Mouse (Mus musculus) neural tube, embryonic 15.5 days (tissue): ENCODE measurements at regions not wholly inside any gene's neighbourhood (a gene's known extent, or its start where the extent isn't known, plus 50 kb on each side); places are given as distances from the start of the nearest gene placed in this dataset.

Experiments
- ATAC-seq: fragments of 200-750 bp; cut with Nextera tagmentation; 2 replicates; pipeline ENCODE4 v1.8.0; 2017; ENCODE audit warnings: mild to moderate bottlenecking, moderate TSS enrichment, moderate library complexity; ENCODE audit not compliant: low FRiP score
- H3K27ac ChIP-seq: fragments of 300-500 bp; sonication (generic); replicated peaks from 2 replicates; pipeline ENCODE4 v1.5.1; 2015; ENCODE audit warnings: mild to moderate bottlenecking, inconsistent platforms
- H3K27me3 ChIP-seq: fragments of 300-500 bp; sonication (generic); replicated peaks from 2 replicates; pipeline ENCODE4 v1.6.1; 2015; ENCODE audit warnings: inconsistent platforms
- H3K36me3 ChIP-seq: fragments of 300-500 bp; sonication (generic); 2 replicates; pipeline ENCODE4 v1.6.1; 2015; ENCODE audit warnings: inconsistent platforms
- H3K4me1 ChIP-seq: fragments of 300-500 bp; sonication (generic); 2 replicates; pipeline ENCODE4 v1.6.1; 2015; ENCODE audit warnings: inconsistent platforms
- H3K4me2 ChIP-seq: fragments of 300-500 bp; sonication (generic); 2 replicates; pipeline ENCODE4 v1.6.1; 2015; ENCODE audit warnings: inconsistent platforms, mild to moderate bottlenecking, moderate library complexity
- H3K4me3 ChIP-seq: fragments of 300-500 bp; sonication (generic); replicated peaks from 2 replicates; pipeline ENCODE4 v1.5.1; 2015; ENCODE audit warnings: mild to moderate bottlenecking, inconsistent platforms
- H3K9ac ChIP-seq: fragments of 300-500 bp; sonication (generic); replicated peaks from 2 replicates; pipeline ENCODE4 v1.6.1; 2015; ENCODE audit warnings: mild to moderate bottlenecking, inconsistent platforms
- H3K9me3 ChIP-seq: fragments of 300-500 bp; sonication (generic); replicated peaks from 2 replicates; pipeline ENCODE4 v1.6.1; 2016; ENCODE audit warnings: inconsistent platforms
- WGBS: fragments of 180-500 bp; shearing (Covaris S2); methylation state at CpG from one replicate; pipeline ENCODE4 v1.1.7; 2015; ENCODE audit warnings: mixed read lengths; 5-methylcytosine and 5-hydroxymethylcytosine counted together

DNA sequence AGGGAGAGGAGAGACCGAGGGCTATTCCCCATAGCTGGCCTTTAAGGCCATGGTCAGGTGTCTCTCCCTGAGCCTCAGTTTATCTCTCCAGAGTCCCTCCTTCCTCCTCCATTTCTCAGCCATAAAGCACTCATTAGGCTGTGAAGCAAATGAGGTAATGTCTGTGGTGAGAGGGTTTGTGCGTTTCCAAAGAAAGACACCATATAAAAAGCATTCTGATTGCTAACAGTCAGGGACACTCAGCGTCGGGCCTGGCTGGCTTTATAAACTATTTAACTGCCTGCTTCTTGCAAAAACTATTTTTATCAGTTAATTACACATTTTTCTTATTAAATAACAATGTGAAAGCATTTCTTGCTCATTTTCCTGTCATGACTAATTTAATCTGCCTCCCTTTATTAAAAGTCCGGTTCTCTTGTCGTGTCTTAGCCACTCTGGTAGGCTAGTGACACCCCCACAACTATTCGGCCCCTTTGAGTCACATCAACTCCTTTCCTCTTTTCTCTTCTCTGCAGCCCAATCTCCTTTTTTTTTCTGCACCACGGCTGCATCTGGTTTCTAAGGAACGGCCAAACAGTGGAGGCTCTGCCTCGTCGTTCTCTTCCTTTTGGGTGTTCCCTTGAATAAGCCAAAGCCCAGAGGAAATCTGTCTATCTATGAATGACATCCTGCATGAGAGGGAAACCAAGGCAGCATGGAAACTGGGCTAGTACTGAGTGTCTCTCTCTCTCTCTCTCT lies 114.6 kb upstream of the Lmo4 start:
- Histone ChIP-seq H3K9me3 (no peaks in the 10 kb centered on the region), H3K4me2 (peak overlapping the region; percentile 45), H3K27me3 (no peaks in the 10 kb centered on the region), H3K4me3 (no peak overlapping the region), H3K27ac (peak overlapping the region; percentile 74), H3K4me1 (peaks cover 19% of the 10 kb centered on the region), H3K36me3 (no peaks in the 10 kb centered on the region), H3K9ac (0 out of 2 replicates have a peak overlapping the region, but pooled peaks have one; percentile 26)
- 41% methylated on average over 11 of the region's 11 CpGs for WGBS
- peak; percentile 26; the same call in 1 of the 2 replicates for ATAC-seq

DNA sequence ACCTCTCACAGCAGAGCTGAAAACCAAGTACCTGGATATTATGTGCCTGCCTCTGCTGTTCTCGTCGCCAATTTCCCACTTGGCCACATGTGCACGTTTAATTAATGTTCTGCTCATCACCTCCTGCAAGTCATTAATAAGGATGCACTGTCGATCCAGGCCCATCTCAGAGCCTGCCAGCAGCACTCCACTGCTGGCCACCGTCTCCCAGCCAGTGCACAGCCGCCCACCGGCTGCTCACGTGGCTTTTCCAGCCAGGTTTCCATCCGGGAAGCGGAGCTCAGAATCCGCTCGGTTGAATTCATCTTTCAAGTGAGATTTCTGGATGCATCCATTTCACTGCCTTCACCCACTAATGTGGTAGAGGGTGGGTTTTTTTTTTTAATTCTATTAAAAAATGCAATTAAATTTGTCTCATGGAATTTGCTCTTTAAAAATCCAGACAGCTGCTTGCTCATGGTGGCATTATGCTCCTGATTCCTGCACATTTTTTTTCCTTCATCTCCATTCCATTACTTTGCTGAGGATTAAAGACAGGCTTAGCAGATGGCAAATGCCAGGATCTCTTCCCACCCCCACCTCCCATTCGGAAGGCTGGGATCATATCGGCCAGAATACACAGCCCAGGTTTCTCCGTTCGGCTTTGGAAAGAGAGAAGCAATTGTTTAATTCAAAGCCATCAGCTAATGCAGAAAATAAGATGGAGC lies 113.9 kb upstream of the Lmo4 start:
- Histone ChIP-seq H3K4me2 (peak overlapping the region; percentile 45), H3K27ac (peak overlapping the region; percentile 74), H3K9ac (0 out of 2 replicates have a peak overlapping the region, but pooled peaks have one; percentile 26), H3K27me3 (no peaks in the 10 kb centered on the region), H3K4me3 (no peak overlapping the region), H3K36me3 (no peaks in the 10 kb centered on the region), H3K4me1 (peaks cover 19% of the 10 kb centered on the region), H3K9me3 (no peaks in the 10 kb centered on the region)
- WGBS = 23% methylated on average over 16 of the region's 16 CpGs
- peak; percentile 79 for ATAC-seq

DNA sequence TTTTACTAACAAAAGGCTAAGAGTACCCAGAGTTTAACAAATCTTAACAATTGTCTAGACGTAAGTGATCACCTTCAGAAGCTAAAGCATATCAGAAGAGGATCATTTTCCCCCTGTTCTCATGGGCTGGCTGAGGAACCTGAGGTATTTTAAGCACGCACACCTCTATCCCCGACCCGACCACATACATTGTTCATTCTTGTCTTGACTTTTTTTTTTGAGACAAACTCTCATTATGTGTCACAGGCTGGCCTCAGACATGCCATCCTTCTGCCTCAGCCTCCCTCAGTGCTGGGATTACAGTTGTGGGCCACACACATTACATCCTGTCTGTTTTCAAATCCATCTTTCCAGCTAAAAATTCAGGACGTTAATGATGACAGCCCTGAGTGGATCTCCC lies 105.7 kb upstream of the Lmo4 start:
- Histone ChIP-seq H3K4me3 (no peak overlapping the region), H3K4me1 (no peaks in the 10 kb centered on the region), H3K27ac (no peak overlapping the region), H3K9ac (no peak overlapping the region), H3K36me3 (no peaks in the 10 kb centered on the region), H3K4me2 (no peak overlapping the region), H3K27me3 (no peaks in the 10 kb centered on the region), H3K9me3 (no peaks in the 10 kb centered on the region)
- 91% methylated on average over 5 of the region's 5 CpGs for whole genome bisulfite sequencing
- no peak for ATAC-seq

DNA sequence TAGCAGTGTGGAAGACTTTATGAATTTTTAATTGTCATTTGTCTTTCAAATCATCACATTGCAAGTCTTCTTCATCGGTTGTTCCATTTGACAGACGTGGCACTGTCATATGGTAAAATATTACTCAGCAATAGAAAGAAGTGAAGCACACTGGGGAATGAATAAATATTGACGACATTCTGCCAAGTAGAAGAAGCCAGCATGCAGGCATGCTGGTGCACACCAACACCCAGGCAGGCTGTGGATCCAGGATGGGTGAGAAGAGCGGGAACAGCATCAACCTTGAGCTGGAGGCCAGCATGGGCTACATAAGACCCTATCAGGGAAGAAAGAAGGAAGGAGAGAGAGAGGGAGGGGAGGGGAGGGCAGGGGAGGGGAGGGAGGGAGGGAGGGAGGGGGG lies 103.6 kb upstream of the Lmo4 start:
- Histone ChIP-seq H3K27me3 (no peaks in the 10 kb centered on the region), H3K27ac (no peak overlapping the region), H3K9me3 (no peaks in the 10 kb centered on the region), H3K36me3 (no peaks in the 10 kb centered on the region), H3K4me1 (peaks cover 9% of the 10 kb centered on the region; the same call in 1 of the 2 replicates), H3K9ac (no peak overlapping the region), H3K4me3 (no peak overlapping the region), H3K4me2 (no peak overlapping the region)
- ATAC-seq = no peak
- 70% methylated on average over 4 of the region's 4 CpGs for WGBS

DNA sequence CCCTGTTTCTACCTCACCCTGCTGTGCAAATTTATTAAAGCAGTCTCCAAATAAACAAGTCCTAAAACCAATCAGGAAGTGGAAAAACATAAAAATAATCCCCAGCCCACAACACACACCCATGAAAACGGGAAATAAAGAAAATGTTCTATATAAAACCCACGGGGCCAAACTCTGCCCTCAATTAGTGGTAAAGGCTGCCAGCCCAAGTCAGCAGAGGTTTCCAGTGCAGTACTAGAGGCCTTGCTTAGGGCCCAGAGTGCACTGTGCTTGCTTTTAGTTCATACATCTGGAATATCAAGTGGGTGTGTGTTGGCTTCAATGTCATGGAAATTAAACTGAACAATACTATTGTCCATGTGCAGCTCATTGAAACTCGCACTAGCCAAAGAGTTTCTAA lies 102.5 kb upstream of the Lmo4 start:
- Histone ChIP-seq H3K9me3 (no peaks in the 10 kb centered on the region), H3K4me2 (no peak overlapping the region), H3K4me1 (peaks cover 9% of the 10 kb centered on the region; the same call in 1 of the 2 replicates), H3K27ac (no peak overlapping the region), H3K9ac (no peak overlapping the region), H3K36me3 (no peaks in the 10 kb centered on the region), H3K4me3 (no peak overlapping the region), H3K27me3 (no peaks in the 10 kb centered on the region)
- 83% methylated on average over 3 of the region's 3 CpGs for WGBS
- ATAC-seq = no peak

DNA sequence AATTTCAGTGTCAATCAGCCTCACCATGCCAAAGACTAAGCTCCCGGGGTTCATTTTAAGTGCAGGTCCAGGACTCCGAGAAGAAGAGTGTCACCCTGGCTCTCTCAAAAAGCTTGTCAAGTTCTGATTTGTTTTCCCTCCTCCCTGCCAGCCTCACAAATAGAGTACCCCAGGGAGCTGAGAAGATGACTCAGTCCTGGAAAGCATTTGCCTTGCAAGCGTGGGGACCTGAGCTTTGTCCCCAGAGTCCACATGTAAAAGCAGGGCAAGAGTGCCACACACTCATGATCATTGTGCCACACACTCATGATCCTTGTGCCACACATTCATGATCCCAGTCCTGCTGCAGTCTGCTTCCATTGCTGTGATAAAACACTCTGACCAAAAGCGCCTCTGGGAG lies 100.4 kb upstream of the Lmo4 start:
- Histone ChIP-seq H3K4me3 (no peak overlapping the region), H3K9me3 (no peaks in the 10 kb centered on the region), H3K27me3 (no peaks in the 10 kb centered on the region), H3K4me1 (peaks cover 9% of the 10 kb centered on the region; the same call in 1 of the 2 replicates), H3K9ac (no peak overlapping the region), H3K4me2 (no peak overlapping the region), H3K27ac (no peak overlapping the region), H3K36me3 (no peaks in the 10 kb centered on the region)
- ATAC-seq = no peak
- WGBS = 41% methylated on average over 4 of the region's 4 CpGs

DNA sequence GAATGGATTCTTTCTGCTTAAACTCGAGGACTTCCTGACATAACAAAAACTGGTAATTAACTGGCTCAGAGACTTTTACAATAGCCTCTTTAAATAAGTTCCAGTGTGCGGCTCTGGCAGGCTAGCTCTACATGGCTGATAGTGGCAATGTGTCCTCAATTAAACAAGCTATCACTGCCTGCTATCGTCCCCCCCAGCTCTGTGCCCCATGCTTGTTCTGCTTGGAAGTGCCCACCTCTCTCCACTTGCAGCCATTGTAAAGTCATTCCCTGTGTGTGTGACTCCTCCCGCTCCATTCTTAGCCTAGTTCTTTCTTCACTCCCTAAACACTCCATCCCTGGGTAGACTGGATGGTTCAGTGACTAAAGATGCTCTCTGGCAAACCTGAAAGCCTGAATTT lies 99.9 kb upstream of the Lmo4 start:
- 11% methylated on average over 4 of the region's 4 CpGs for WGBS
- Histone ChIP-seq H3K4me1 (peaks cover 9% of the 10 kb centered on the region; the same call in 1 of the 2 replicates), H3K36me3 (no peaks in the 10 kb centered on the region), H3K27ac (no peak overlapping the region), H3K9ac (no peak overlapping the region), H3K4me3 (no peak overlapping the region), H3K27me3 (no peaks in the 10 kb centered on the region), H3K9me3 (no peaks in the 10 kb centered on the region), H3K4me2 (no peak overlapping the region)
- ATAC-seq = peak; percentile 46

DNA sequence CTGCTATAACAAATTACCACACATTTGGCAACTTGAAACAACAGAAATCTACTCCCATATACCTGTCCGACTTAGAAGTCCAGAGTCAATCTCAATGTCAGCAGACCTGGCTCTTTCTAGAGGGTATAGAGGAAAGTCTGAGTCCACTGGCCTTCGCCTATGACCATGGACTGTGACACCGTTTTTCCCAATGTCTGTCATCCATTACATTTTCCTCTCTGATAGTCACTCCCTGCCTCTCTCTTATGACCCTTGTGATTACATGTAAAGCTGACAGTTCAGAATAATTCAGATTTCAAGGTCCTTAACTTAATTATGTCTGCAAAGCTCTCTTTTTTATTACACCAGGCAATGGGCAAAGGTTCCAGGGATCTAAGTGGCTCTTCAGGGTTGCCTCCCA lies 97.6 kb upstream of the Lmo4 start:
- H3K27ac ChIP-seq = no peak overlapping the region
- no peaks in the 10 kb centered on the region for H3K27me3 ChIP-seq
- ATAC-seq = no peak
- 86% methylated on average over 3 of the region's 3 CpGs for WGBS
- H3K4me3 ChIP-seq = no peak overlapping the region
- H3K4me2 ChIP-seq = no peak overlapping the region
- no peaks in the 10 kb centered on the region for H3K36me3 ChIP-seq
- peaks cover 9% of the 10 kb centered on the region; the same call in 1 of the 2 replicates for H3K4me1 ChIP-seq
- no peak overlapping the region for H3K9ac ChIP-seq
- no peaks in the 10 kb centered on the region for H3K9me3 ChIP-seq

DNA sequence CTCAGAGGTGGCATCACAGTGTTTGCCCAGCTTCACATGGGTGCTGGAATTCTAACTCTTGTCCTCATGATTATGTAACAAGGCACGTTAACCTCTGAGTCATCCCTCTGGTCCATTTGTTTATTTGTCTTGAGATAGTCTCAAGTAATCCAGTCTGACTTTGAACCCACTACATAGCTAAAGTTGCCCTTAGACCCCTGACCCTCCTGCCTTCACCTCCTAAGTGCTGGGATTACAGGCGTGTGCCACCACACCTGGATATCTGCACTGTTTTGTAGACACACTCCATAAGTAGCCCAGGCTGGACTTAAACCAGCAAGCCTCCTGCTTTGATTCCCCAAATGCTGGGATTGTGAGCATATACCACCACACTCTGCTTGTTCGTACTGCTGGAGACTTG lies 96.0 kb upstream of the Lmo4 start:
- no peaks in the 10 kb centered on the region for H3K27me3 ChIP-seq
- no peak overlapping the region for H3K27ac ChIP-seq
- no peak overlapping the region for H3K4me3 ChIP-seq
- no peak overlapping the region for H3K9ac ChIP-seq
- H3K36me3 ChIP-seq = no peaks in the 10 kb centered on the region
- no peaks in the 10 kb centered on the region for H3K9me3 ChIP-seq
- no peak for ATAC-seq
- WGBS = 85% methylated on average over 3 of the region's 3 CpGs
- H3K4me2 ChIP-seq = no peak overlapping the region
- peaks cover 9% of the 10 kb centered on the region; the same call in 1 of the 2 replicates for H3K4me1 ChIP-seq

DNA sequence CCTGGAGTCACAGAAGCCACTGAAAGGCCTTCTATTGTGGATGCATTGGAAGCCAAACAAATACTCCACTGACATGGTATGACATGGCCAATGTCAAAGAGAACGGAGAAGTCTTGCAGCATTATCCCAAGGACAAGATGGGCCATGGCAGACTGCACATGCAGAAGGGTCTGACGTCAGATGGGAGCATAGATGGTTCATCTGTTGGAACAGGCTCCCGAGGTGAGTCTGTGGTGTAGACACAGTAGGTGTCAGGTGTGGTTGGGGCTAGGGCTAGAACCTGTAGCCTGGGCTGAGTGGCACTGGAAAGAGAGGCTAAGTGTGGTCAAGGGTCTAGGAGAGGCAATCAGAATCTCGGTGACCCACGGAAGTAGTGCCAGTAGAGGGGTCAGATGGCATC lies 94.2 kb upstream of the Lmo4 start:
- Histone ChIP-seq H3K27me3 (no peaks in the 10 kb centered on the region), H3K27ac (no peak overlapping the region), H3K9me3 (no peaks in the 10 kb centered on the region), H3K4me3 (no peak overlapping the region), H3K4me1 (no peaks in the 10 kb centered on the region), H3K36me3 (no peaks in the 10 kb centered on the region), H3K4me2 (no peak overlapping the region), H3K9ac (no peak overlapping the region)
- no peak for ATAC-seq
- WGBS = 91% methylated on average over 5 of the region's 5 CpGs

DNA sequence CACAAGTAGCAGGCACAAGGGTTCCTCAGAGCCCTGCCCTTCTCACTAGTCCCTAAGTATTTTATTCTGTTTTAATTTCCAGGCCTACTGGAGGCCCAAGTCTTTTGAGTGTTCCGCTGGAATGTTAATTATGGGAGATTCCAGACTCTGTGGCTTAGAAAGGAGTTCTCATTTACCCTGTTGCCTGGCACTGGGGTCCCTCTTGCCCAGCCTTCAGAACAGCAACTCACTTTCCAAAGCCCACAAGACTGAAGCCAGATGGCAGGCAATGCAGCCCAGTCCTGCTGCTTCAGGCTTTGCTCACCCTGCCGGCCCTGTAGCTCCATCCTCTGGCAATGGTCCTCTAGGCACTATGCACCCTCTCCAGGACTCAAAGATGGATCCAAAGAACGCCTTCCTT lies 84.5 kb upstream of the Lmo4 start:
- H3K4me3 ChIP-seq = no peak overlapping the region
- no peak overlapping the region for H3K4me2 ChIP-seq
- H3K9ac ChIP-seq = no peak overlapping the region
- no peaks in the 10 kb centered on the region for H3K36me3 ChIP-seq
- no peaks in the 10 kb centered on the region for H3K27me3 ChIP-seq
- no peaks in the 10 kb centered on the region for H3K9me3 ChIP-seq
- H3K4me1 ChIP-seq = 0 out of 2 replicates have a peak, but pooled peaks cover 5% of the 10 kb centered on the region
- no peak overlapping the region for H3K27ac ChIP-seq
- whole genome bisulfite sequencing = 73% methylated on average over 3 of the region's 3 CpGs
- ATAC-seq = no peak

DNA sequence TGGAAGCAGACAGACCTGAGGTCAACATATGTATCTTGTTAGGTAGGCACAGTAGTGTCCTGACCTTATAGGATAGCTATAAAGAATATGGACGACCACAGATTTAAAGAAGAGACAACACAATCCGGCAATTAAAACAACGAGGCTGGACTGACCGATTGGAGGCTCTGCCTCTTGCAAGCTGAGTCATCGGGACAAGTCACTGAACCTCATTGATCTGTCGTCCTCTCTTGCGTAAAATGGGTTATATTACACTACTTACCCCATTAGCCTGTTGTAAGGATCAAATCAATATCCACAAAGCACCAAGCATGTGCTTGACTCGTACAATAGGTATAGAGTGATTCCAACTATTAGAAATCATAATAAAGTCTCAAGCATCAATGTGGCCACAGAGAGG lies 81.1 kb upstream of the Lmo4 start:
- H3K36me3 ChIP-seq = no peaks in the 10 kb centered on the region
- WGBS = 84% methylated on average over 8 of the region's 8 CpGs
- H3K9ac ChIP-seq = no peak overlapping the region
- 0 out of 2 replicates have a peak, but pooled peaks cover 3% of the 10 kb centered on the region for H3K4me1 ChIP-seq
- no peaks in the 10 kb centered on the region for H3K9me3 ChIP-seq
- ATAC-seq = no peak
- no peak overlapping the region for H3K4me3 ChIP-seq
- no peak overlapping the region for H3K27ac ChIP-seq
- no peaks in the 10 kb centered on the region for H3K27me3 ChIP-seq
- no peak overlapping the region for H3K4me2 ChIP-seq
